Mouse (Mus musculus) T-helper 2 cell (primary cell): Measurements from ENCODE around the gene 4921530L21Rik.

Experiments used
- in situ Hi-C: fragments of 300-600 bp; cut with MboI, MseI; formaldehyde crosslinking; loops from one replicate; pipeline ENCODE4 v1.15.1; 2025; ENCODE audit warnings: high pct_unique_total_duplicates

Gene 4921530L21Rik

GRCm38 (mm10) chr14:95880954-95881353, at the start of gene 4921530L21Rik:
Gene 4921530L21Rik, plus strand, starts transcription at chr14:95881254.
- in situ Hi-C loops: no loop called here

DNA sequence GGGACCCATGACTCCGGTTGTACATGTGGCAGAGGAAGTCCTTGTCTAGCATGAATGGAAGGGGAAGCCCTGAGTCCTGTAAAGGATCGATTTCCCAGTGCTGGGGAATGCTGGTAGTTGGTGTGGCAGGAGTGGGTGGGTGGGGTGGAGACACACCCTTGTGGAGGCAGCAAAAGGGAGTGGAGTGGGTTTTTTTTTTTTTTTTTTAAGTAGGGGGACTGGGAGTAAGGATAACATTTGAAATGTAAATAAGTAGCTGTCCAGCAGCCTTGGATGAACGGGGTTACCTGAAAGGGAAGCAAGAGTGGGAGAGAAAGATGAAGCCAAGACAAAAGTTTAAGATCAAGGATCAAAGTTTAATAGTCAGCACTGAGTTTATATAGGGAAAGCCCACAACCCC, 47.2 kb upstream of the 4921530L21Rik start:
- in situ Hi-C loops: no loop called here

- in situ Hi-C loops: no loop called here
Observed at GRCm38 (mm10) chr14:95862981-95863380, 18.1 kb upstream of the 4921530L21Rik start.

- in situ Hi-C loops: no loop called here
Observed at GRCm38 (mm10) chr14:95865676-95866416, 15.2 kb upstream of the 4921530L21Rik start.

- in situ Hi-C loops: no loop called here
Observed at GRCm38 (mm10) chr14:95872020-95872419, 9.0 kb upstream of the 4921530L21Rik start.

DNA sequence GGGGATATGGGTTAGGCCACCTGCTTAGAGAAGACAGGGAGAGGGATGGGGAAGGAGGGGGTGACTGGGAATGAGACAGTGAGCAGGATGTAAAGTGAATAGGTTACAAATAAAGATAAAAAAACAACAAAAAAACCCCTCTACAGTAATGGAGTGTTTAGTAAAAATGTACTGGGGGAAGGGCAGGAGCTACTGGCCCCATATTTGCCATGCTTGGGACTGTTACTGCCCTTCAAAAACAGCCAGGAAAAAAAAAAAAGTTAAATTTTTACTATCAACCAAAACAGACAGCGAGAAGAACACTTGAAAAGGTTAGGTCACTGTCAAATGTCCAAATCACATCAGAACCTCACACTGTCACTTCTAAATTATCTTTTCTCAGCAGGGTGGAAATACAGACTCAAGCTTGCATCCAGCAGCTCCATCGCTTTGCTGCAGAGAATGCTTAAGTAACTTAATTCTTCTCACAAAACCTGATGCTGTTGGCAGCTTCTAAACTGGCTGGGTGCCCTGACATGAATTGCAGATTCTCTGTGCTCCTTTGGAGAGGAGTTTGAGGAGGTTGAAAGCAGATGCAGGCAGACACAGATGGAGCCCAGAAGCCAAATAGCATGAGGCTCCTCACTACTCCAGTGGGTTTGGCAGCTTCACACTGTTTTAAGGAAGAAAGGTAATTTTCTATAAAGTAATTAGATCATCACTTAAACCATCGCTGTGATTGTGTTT, 4.1 kb upstream of the 4921530L21Rik start:
- in situ Hi-C loops: no loop called here

DNA sequence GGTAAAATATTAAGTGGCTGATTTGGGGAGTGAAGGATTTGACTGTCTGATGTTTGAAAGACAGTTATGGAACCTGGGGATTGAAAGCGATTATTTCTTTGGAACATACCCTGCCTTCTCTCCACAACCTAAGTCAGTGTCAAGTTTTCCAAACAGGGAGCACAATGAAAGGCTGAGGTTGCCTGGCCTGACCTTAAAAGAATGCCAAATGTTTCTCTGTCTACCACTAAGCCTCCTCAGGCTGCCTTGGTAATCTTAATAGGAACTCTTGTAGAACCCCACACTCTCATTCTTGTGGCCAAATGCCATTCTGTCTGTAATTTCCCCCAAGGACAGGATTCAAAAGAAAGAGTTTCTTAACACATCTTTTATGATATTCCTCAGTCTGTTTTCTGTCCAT, 3.5 kb upstream of the 4921530L21Rik start:
- in situ Hi-C loops: no loop called here

GRCm38 (mm10) chr14:95899458-95899857, 18.4 kb downstream of the 4921530L21Rik start:
- in situ Hi-C loops: no loop called here

GRCm38 (mm10) chr14:95904591-95905095, 23.6 kb downstream of the 4921530L21Rik start:
- in situ Hi-C loops: no loop called here

DNA sequence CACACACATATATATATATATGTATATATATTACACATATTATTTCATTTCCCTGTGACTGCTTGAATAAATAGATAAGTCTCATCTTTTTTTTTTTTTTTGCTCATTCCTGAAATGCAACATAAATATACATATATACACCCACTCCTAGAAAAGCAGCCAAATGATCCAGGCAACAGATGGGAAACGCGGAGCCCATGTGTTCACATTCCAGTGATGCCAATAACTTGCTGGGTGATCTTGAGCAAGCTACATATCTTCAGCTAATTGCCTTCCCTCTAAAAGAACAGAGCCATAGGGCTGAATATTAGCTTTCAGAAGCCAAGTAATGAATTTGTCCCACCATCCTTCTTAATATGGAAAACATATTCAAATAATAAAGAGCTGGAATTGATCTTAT, 32.2 kb downstream of the 4921530L21Rik start:
- in situ Hi-C loops: no loop called here

DNA sequence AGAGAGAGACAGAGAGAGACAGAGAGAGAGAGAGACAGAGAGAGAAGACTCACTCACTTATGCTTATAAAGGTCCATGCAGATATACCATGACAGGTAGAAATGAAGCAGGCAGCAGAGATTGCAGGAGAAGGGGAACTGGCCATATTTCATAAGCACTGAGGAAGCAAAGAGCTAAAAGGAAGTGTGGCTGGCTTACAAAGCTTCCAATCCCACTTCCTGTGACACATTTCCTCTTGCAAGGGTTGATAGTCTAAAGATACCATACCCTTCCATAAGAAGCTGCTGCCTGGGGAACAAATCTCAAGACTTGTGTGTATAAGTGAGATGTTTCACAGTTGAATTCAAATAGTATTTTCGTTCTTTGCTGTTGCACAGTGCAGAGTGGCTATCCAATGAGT, 45.7 kb downstream of the 4921530L21Rik start:
- in situ Hi-C loops: no loop called here

DNA sequence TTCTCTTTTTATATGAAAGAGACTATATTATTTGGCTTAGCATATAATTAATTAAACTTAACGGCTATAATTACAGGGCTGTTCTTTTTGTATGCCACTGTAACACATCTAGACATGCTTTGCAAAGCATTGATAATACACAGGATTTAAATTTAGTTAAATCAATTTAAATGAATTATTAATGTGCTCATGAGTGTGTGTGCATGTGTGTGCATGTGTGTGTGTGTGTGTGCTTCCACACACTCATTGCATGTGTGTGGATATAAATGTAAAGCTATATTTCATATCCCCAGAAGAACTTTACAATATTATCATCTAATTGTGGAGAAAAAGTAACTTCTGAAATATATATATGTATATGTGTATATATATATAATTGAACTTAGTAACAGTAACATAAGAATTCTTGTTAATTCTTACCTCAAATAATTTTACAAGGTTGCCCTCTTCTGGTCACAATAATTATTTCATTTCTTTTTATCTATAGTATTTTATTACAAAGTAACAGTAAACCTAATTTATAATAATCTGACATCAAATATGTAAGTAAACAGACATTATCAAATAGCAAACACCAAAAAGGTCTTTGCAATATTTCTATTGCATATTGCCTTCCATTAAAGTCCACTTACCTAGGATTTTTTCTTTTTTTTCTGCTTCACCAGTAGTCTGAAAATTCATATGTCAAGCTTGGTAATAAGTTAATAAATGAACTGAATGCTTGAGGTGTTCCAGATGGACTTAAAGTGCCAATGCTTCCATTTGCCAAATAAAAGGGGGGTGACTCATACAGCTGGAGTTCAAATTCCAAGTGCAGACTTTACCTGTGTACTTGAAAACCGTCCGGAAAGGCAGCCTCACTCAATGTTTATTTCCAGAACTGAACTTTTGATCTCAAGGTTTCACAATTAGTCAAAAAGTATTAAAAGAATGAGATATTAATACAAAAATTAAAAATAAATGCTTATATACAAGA, 47.0 kb downstream of the 4921530L21Rik start:
- in situ Hi-C loops: no loop called here
